Mouse (Mus musculus) E14TG2a.4 (cell line): ENCODE results near the gene Tet3.

ENCODE experiments used
- CTCF ChIP-seq: conservative IDR thresholded peaks from 2 replicates; pipeline ENCODE4 v1.5.1; 2014; ENCODE audit warnings: low read length
- POU5F1 ChIP-seq: IDR thresholded peaks from 2 replicates; pipeline ENCODE4 v1.6.1; 2014; ENCODE audit warnings: low read length, borderline replicate concordance

GRCm38 (mm10) chr6:83312514-83312913 lies 146.4 kb downstream of the Tet3 start:
- TF ChIP-seq CTCF (no peak), POU5F1 (no peak)
